Mouse (Mus musculus) spleen, adult 18-20 months (tissue): Measurements from ENCODE around the gene Cyct.

Experiments used
- DNase-seq, 2 experiments: peaks; one replicate each; pipeline ENCODE4 v3.0.0; 2022; ENCODE audit warnings: mixed read lengths in 2 of 2

Gene Cyct

DNA sequence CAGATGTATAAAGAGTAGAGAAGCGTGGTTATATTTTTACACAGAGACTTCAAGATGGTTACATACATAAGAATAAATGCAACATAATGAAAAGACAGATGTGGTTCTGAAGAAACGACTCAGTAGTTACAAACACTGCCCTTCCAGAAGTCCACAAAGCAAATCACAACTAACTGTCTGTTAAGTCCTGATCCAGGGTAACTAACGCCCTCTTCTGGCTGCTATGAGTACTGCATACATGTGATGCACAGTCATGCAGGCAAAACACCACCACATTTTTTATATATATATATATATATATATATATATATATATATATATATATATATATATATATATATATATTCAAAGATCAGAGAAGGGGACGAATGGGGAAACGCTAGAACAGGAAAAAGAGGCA is 25.7 kb downstream of the Cyct start:
- no peak for DNase-seq

DNA sequence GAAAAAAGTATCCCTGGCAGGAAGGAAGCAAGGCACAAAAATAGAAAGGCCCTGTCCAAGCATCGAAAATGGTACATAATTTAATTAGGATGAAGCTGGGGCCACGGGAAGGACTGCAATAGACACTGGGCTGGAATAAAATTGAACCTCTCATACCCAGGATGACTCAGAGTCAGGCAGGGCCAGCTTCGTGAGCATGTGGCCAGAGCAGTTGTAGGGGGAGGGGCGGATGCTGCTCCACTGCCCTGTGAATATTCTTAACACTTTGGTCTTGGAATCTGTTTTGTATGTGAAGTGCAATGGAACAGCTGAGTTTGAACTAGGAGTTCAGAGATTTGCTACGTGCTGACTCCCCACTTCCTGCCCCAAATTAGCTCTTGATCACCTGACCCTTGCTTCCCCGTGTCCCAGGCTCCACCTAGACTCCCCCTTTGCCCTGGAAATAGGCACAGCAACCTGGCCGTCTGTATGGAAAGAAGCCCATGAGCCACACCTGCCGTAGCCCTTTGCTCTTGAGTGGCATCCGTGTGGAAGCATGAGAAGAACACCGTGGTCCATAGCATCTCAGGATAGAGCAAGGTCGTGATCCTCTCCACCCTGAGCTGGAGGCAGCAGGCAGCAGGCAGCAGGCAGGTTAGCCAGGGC is 28.0 kb downstream of the Cyct start:
- no peak for DNase-seq

DNA sequence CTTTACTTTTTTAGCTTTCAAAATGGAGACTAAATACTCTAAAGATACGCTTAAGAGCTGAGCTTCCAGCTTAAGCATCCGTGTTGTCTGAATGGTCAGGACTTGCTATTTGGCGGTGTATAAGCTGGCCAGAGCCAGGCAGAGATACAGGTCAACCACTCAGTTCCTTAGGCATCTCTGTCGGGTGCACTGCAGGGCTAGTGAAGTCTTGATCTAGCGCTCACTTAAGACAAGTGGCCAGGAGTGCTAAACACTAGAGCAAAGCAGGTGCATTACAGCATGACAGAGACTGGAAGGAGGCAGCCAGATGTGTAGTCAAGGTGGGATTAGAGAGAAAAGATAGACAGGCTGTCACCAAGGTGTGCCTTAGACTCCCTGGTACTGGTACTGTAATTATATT is 30.2 kb downstream of the Cyct start:
- no peak for DNase-seq

DNA sequence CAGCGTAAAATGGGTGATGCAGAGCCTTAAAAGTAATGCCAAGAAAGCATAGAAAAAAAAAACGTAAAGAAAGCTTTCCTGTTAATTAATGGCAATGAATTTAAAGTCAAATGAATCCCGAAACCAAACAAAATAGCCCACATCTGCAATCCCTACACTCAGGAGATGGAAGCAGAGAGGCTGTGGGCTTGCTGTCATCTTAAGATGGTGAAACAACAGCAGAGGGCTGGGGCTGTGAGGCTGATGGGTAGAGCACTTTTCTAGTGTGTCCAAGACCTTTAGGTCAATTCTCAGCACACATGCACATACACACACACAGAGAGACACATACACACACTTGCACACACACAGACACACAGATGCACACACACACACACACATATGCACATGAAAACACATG is 34.1 kb downstream of the Cyct start:
- DNase-seq: no peak

DNA sequence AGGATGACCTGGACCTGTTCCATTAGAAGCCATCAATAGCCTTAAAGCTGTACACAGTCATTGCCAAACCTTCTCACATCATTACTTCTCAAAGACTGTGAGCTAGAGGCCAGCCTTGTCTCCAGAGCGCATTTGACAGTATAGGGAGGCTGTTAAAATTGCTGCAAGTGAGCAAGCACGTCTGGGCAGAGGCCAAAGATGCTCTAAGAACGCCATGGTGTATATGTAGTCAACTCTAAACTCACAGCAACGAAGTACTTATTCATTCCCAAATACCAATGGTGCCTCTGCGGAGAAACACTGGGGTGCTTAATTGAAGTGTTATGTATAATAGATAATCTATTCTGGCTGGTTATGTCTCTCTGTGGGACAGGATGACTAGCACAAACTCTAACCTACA is 35.8 kb downstream of the Cyct start:
- DNase-seq: no peak

DNA sequence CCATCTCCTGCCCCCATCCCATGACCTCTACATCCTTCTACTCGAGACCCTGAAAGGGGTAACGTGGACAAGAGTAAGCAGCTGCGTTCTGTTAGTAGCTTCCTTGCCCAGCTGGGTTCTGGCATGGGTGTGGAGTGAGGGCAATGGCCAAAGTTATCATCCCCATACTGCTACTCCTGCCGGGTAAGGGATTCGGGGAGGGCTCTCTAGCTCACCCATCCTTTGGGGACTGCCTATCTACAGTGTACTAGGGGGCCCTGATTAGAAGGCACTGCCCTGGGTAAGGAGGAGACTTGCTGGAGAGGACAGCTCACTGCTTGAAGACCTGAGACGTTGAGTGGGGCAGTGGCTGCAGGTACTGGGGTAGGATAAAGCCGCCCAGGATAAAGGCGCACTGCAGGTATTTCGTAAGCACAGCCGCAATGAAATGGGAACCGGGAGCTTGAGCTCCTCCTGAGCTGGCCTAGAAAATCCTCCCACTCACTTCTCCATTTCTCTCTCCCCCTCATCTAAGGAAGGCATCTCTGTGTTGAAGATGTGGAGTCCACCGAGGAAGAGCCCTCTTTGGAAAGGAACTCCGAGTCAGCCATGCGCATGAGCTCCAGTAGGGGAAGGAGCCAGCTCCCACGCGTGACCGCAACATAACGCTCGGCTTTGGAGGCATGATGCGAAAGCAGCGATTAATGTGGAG is 36.9 kb downstream of the Cyct start:
- DNase-seq: no peak

DNA sequence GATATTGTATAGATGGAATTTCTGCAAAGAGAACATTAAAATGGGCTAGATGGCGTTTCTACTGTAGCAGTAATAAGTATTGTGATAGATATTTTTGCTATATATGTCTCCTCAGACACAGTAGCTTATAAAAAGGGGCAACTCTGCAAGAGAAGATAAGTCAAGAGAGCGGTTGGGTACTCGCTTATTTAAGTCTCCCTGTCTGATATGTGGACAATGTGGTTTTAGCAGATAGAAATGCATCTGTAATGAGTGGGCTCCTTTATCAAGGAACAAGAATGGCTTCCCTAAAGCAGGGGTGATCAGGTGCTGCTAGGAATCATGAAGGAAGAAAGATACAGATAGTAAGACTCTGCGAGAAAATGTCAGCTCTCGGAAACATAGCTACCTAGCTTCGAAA is 39.9 kb downstream of the Cyct start:
- no peak for DNase-seq

DNA sequence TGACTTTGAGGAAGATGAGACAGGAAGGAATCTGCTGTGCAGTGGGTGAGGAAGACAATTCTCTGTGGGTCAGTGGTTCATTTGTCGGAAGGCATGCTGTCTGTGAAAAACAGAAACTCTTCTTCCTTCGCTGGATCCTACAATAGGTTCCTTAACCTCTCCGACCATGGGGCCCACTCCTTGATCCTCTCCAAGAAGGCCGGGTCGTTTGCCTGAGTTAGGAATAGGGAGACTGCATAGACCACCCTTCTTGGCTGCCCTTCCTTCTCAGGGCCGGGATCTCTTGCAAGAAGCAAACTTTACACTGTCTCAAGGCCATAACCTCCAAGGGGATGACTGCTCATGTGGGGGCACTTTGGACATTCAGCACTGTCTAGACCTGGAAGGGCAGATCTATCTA is 41.0 kb downstream of the Cyct start:
- no peak for DNase-seq
